Mouse (Mus musculus) CH12F3 (cell line): ENCODE data around the gene Sgip1.

ENCODE experiments used
- in situ Hi-C: fragments of 300-500 bp; cut with MboI; formaldehyde crosslinking; loops from 2 replicates; pipeline ENCODE4 v1.14.3; 2020; ENCODE audit warnings: low sequenced_read_pairs

Gene Sgip1

DNA sequence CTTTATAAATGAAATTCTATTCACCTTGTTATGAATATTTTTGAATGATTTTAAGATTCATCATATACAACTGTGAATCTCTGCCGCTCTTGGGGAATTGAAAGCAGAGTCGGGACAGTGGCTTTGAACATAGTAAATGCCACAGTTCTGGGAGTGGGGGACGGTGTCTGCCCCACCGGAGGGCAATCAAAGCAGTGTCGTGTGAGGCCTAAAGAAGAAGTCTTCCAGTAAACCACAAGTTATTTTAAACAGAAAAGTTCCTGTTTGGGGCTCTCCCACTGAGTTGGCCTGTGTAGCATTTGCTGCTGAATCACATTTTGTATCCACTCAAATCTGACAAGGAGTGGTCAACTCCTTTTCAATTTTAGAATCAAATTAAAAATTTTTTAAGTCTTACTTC lies 230.1 kb downstream of the Sgip1 start:
- in situ Hi-C loops: no loop called here

DNA sequence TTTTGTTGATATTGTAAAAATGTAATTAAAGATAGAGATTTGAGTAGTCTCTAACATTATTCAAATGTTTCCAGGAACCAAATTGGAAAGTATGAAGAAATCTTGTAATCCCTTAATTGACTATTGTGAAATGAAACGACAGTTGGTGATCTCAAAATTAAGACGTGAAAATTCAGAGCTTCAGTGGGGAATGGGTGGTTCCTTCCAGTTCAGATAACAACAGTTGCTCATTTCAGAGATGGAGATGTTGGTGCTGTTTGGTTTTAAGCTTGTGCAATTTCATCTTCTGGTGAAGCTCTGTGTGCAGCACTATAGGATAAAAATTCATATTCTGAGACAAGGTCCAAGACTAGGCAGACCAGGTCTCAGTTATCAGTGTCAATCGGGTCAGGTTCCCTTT lies 231.0 kb downstream of the Sgip1 start:
- in situ Hi-C loops: no loop called here

DNA sequence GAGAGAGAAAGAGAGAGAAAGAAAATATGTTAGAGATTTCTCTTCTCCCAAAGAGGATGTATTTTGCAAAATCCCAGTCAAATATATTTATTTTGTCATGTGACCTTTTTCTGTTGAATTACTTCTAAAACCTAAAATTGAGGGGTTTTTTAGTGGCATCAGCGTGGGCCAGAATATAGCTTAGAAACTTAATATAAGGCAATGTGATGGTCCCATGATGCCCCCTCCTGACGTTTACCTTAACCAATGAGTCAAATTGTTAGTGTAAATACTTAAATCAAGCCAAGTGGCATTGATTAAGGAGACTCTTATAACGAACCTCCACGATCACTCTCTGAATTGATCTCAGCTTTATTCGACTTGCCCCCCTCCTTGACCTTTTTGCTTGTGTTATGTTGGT lies 233.1 kb downstream of the Sgip1 start:
- in situ Hi-C loops: no loop called here

GRCm38 (mm10) chr4:102976290-102977275 lies 235.5 kb downstream of the Sgip1 start:
- in situ Hi-C loops: no loop called here

GRCm38 (mm10) chr4:102977778-102978321 lies 236.8 kb downstream of the Sgip1 start:
- in situ Hi-C loops: no loop called here

- in situ Hi-C loops: no loop called here
Measured at GRCm38 (mm10) chr4:102978440-102978839, 237.3 kb downstream of the Sgip1 start, which contains the start of gene Tctex1d1. TSS of gene Tctex1d1 (plus strand) at chr4:102978606.

DNA sequence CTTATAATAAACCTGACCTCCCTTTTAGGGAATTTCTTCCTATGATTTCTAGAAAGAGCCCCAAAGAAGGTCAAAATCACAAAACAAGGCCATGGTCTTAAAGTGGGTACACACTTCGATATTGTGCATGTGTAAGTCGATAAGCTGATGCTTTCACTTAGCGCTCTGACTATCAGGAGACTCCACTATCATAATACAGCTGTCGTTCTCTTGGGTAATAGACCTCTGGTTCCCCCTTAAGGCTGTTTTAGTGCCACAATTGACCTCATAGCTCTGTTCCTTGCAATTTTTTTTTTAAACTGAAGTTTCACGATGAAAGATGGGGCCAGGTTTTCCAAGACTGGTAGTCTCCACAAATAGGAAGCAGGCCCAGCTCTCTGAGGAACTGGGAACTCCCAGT lies 238.3 kb downstream of the Sgip1 start:
- in situ Hi-C loops: no loop called here

GRCm38 (mm10) chr4:102981709-102982108 lies 240.6 kb downstream of the Sgip1 start:
- in situ Hi-C loops: loop anchor here (10.0 kb wide), 1 partner anchor 163 kb away; no protein-coding TSS in a partner anchor

DNA sequence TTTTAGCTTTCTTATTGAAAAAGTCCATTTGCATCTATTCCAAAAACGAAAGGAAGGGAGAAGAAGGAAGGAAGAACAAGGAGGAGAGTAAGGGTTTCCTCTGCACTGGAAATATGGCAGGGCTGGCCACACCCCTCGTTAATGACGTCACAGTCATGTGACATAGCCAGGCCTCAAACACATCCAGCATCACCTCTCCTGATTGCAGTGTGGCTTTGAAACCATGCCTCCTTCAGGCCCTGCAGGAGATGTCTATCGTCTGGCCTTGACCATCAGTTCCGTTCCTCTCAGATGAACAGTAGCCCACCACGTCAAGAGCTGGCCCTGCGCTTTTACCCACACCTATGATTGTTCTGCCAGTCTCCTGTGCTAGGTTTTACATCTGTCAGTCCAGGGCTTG lies 245.1 kb downstream of the Sgip1 start:
- in situ Hi-C loops: loop anchor here (10.0 kb wide), 1 partner anchor 159 kb away; no protein-coding TSS in a partner anchor

DNA sequence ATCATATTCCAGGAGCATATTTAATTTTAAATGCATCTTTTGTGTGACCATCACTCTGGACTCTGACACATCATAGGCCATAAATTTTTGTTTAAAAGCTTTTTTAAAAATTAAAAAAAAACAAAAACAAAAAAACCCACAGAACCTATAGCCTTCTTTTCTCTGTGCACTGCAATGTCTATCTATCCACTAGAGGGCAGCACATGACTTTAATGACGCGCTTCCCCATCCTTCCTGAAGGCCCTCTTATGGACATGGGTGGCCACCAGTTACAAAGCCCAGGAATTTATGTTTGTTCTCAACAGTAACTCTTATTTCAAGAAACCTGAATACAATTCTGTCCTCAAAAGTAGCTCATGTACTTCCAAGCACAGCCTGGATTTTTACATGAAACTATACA lies 245.8 kb downstream of the Sgip1 start:
- in situ Hi-C loops: loop anchor here (10.0 kb wide), 1 partner anchor 158 kb away; no protein-coding TSS in a partner anchor

GRCm38 (mm10) chr4:102987325-102987724 lies 246.2 kb downstream of the Sgip1 start:
- in situ Hi-C loops: loop anchor here (10.0 kb wide), 1 partner anchor 157 kb away; no protein-coding TSS in a partner anchor

DNA sequence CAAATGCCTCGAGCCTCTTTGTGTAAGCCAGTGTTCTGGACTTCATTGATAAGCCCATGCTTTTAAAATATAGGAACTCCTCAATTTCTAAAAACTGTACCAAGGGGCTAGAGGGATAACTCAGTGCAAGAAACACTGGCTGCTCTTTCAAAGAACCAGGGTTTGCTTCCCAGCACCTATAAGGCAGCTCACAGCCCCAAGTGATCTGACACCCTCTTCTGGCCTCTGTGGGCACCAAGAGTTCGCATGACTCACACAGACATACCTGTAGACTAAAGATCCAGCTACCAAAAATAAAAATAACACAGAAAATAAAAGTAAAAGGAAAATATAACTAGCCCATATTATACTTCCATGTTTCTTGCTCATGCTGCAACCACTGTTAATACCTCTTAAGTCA lies 246.7 kb downstream of the Sgip1 start:
- in situ Hi-C loops: loop anchor here (10.0 kb wide), 1 partner anchor 157 kb away; no protein-coding TSS in a partner anchor

- in situ Hi-C loops: loop anchor here (10.0 kb wide), 1 partner anchor 156 kb away; no protein-coding TSS in a partner anchor
Measured at GRCm38 (mm10) chr4:102988526-102988925, 247.4 kb downstream of the Sgip1 start.

GRCm38 (mm10) chr4:102989391-102989790 lies 248.3 kb downstream of the Sgip1 start:
- in situ Hi-C loops: loop anchor here (10.0 kb wide), 1 partner anchor 155 kb away; no protein-coding TSS in a partner anchor

DNA sequence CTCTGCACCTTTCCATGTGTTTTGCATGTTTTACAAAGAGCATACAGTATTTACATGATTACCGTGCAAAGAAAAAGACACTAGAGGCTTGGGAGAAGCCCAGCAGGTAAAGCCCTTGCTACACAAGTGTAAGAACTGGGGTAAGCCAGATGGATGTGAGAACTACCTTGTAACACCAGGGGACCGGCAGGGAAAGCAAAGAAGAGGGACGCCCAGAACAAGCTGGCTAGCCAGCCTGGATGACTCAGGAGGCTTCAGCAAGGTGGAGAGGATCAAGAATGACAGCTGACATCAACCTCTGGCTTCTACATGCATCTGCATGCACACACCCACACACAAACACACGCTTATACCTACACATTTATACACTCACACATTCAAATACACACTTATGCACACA lies 248.9 kb downstream of the Sgip1 start:
- in situ Hi-C loops: no loop called here

- in situ Hi-C loops: no loop called here
Measured at GRCm38 (mm10) chr4:102990595-102991340, 249.7 kb downstream of the Sgip1 start.

DNA sequence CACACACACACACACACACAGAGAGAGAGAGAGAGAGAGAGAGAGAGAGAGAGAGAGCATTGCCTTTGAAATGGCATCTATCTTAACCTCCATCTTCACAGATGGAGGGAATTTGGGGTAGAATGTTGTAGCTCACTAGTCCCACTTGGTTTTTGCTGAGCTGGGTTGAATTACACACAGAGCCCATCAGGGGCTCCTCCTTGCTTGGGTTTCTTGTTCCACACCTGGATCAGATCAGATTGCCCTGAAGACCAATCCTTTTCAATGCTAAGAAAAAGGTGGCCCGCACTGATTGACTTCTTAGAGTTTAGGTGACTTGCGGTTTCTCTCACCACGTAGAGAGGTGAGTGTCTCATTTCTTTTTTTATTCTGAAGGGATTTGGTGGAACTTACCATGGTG lies 250.6 kb downstream of the Sgip1 start:
- in situ Hi-C loops: no loop called here

- in situ Hi-C loops: no loop called here
Measured at GRCm38 (mm10) chr4:103004681-103005080, 263.6 kb downstream of the Sgip1 start.

- in situ Hi-C loops: no loop called here
Measured at GRCm38 (mm10) chr4:103005190-103005945, 264.3 kb downstream of the Sgip1 start.

GRCm38 (mm10) chr4:103006266-103006665 lies 265.2 kb downstream of the Sgip1 start:
- in situ Hi-C loops: no loop called here
